Mouse (Mus musculus) heart, embryonic 10.5 days (tissue): ENCODE measurements at regions not wholly inside any gene's neighbourhood (a gene's known extent, or its start where the extent isn't known, plus 50 kb on each side); places are given as distances from the start of the nearest gene placed in this dataset.

Experiments
- DNase-seq: peaks from one replicate; pipeline ENCODE4 v3.0.0-alpha.2; 2017; ENCODE audit warnings: low spot score
- H3K27ac ChIP-seq: fragments of 300-500 bp; sonication (generic); 2 replicates; pipeline ENCODE4 v1.5.1; 2016; ENCODE audit warnings: mild to moderate bottlenecking
- H3K27me3 ChIP-seq: fragments of 300-500 bp; sonication (generic); 2 replicates; pipeline ENCODE4 v1.6.1; 2016; ENCODE audit warnings: mild to moderate bottlenecking; ENCODE audit not compliant: poor library complexity, insufficient read depth, severe bottlenecking
- H3K36me3 ChIP-seq: fragments of 300-500 bp; sonication (generic); 2 replicates; pipeline ENCODE4 v1.6.1; 2016; ENCODE audit warnings: mild to moderate bottlenecking, moderate library complexity
- H3K4me1 ChIP-seq: fragments of 300-500 bp; sonication (generic); 2 replicates; pipeline ENCODE4 v1.6.1; 2016; ENCODE audit warnings: mild to moderate bottlenecking
- H3K4me3 ChIP-seq: fragments of 300-500 bp; sonication (generic); 2 replicates; pipeline ENCODE4 v1.5.1; 2016; ENCODE audit warnings: mild to moderate bottlenecking, moderate library complexity
- H3K9me3 ChIP-seq: fragments of 300-500 bp; sonication (generic); 2 replicates; pipeline ENCODE4 v1.6.1; 2016; ENCODE audit warnings: mild to moderate bottlenecking, moderate library complexity
- WGBS: fragments of 180-500 bp; shearing (Covaris S2); methylation state at CpG from one replicate; pipeline ENCODE4 v1.1.7; 2016; 5-methylcytosine and 5-hydroxymethylcytosine counted together

DNA sequence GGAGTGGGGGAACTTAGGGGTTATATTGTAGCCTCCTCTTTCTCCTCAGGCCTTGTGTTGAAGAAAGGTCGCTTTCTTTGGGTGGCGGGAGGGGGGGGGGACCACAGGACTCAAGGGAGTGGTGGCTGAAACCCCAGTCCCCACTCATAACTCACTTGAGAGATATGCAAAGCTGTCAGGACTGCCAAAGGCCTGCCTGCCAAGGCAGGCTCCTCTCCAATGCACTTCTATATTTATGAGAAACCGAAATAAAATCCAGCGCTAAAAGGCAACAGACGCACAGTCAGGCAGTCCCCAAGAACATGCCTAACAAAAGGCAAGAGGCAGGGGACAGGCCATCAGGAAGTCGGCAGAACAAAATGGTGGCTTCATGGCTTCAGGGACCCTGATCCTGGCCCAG, 97.4 kb upstream of the Tnp1 start:
- no peaks in the 10 kb centered on the region for H3K27me3 ChIP-seq
- H3K4me3 ChIP-seq: no peak overlapping the region
- no peaks in the 10 kb centered on the region for H3K9me3 ChIP-seq
- H3K27ac ChIP-seq: no peak overlapping the region
- no peak for DNase-seq
- WGBS: 89% methylated on average over 6 of the region's 6 CpGs
- H3K4me1 ChIP-seq: 0 out of 2 replicates have a peak, but pooled peaks cover 6% of the 10 kb centered on the region
- H3K36me3 ChIP-seq: no peaks in the 10 kb centered on the region

DNA sequence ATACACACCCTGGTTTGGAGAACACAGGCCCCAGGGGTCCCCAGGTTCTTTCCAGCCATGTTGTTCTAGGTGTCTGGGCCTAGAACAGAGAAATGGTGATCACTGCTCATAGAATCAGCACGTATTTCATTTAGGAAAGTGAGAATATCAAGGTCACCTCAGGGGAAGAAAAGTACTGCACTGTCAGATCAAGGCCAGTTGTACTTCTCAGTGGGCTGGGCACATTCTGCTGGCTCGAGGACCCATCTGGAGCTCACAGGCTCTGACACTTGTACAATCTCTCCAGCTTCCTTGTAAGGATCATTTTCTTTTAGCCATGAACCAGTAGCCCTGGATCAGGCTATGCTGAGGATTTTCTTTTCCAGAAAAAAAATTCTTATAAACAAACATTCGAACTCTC, 97.0 kb upstream of the Tnp1 start:
- H3K27ac ChIP-seq: no peak overlapping the region
- H3K36me3 ChIP-seq: no peaks in the 10 kb centered on the region
- WGBS: 80% methylated on average over 3 of the region's 3 CpGs
- 0 out of 2 replicates have a peak, but pooled peaks cover 6% of the 10 kb centered on the region for H3K4me1 ChIP-seq
- no peaks in the 10 kb centered on the region for H3K9me3 ChIP-seq
- H3K27me3 ChIP-seq: no peaks in the 10 kb centered on the region
- H3K4me3 ChIP-seq: no peak overlapping the region
- DNase-seq: no peak

DNA sequence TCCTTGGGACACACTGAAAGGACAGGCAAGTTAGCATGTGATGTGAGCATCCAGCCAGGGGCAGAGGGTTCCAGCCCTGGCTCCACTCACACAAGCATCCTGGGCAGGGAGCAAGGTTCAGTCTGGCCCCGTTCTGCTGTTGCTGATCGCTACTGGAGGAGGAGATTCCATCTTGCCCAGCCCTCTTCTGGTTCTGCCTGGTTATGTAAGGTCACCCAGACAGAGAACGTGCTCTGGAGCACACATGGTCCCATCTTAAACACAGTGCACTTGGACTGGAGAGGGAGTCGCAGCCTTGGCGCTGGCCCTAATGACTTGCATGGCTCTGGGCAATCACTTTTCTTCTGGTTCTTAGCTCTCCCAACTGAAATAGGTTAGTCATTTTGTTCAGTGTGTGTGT, 96.2 kb upstream of the Tnp1 start:
- Histone ChIP-seq H3K27ac (no peak overlapping the region), H3K36me3 (no peaks in the 10 kb centered on the region), H3K9me3 (no peaks in the 10 kb centered on the region), H3K4me1 (0 out of 2 replicates have a peak, but pooled peaks cover 6% of the 10 kb centered on the region), H3K4me3 (no peak overlapping the region), H3K27me3 (no peaks in the 10 kb centered on the region)
- 95% methylated on average over 5 of the region's 5 CpGs for WGBS
- no peak for DNase-seq

DNA sequence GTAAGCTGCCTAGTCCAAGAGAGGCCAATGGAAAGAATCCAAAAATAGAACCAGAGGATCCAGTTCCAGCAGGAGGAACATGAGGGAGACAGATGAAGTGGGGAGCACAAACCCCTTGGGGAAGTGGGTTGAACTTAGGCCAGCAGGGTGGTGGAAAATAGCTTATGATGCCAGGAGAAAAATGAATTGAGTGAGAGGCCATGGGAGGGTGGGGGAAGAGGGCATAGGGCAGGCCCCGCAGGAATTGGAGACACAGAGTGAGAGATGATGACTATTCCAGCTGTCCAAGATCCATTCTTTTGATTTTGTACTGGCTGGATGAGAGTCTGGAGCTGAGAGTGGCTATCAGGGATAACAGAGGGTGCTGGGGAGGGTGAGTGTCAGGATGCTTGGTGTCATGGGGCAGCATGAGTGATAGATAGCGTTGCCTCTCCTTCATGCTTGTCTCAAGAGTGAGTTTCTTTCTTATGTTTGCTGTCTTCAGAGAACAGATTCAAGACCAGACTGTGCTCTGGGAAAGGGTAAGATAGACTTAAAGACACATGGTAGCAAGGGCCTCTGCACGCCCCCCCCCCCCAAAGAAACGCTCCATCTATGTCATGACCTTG, 90.3 kb upstream of the Tnp1 start:
- no peak overlapping the region for H3K4me3 ChIP-seq
- 72% methylated on average over 4 of the region's 4 CpGs for WGBS
- H3K9me3 ChIP-seq: no peaks in the 10 kb centered on the region
- H3K27ac ChIP-seq: peak overlapping the region; percentile 25
- no peak for DNase-seq
- no peaks in the 10 kb centered on the region for H3K27me3 ChIP-seq
- H3K4me1 ChIP-seq: peaks cover 10% of the 10 kb centered on the region; the same call in 1 of the 2 replicates
- no peaks in the 10 kb centered on the region for H3K36me3 ChIP-seq

DNA sequence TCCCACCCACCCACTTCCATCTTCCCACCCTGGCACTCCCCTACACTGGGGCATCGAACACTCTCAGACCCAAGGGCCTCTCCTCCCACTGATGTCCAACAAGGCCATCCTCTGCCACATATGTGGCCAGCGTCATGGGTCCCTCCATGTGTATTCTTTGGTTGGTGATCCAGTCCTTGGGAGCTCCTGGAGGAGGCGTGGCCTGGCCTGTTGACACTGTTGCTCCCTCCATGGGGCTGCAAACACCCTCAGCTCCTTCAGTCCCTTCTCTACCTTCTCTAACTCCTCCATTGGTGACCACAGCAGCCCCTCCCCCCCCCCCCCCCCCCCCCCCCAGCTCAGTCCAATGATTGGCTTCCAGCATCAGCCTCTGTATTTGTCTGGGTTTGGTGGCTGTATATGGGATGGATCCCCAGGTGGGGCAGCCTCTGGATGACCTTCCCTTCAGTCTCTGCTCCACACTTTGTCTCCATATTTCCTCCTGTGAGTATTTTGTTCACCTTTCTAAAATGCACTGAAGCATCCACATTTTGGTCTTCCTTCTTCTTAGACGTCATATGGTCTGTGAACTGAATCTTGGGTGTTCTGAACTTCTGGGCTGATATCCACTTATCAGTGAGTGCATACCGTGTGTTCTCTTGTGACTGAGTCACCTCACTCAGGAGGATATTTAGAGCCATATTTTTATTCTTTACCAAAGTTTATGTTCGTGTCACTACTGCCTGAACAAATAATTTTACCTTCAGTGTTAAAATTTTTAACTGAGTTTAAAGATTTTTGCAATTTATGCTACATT, 82.1 kb upstream of the Tnp1 start:
- no peak for DNase-seq
- WGBS: 74% methylated on average over 6 of the region's 6 CpGs
- no peaks in the 10 kb centered on the region for H3K27me3 ChIP-seq
- no peak overlapping the region for H3K4me3 ChIP-seq
- H3K36me3 ChIP-seq: no peaks in the 10 kb centered on the region
- H3K9me3 ChIP-seq: no peaks in the 10 kb centered on the region
- no peak overlapping the region for H3K27ac ChIP-seq
- no peaks in the 10 kb centered on the region for H3K4me1 ChIP-seq

DNA sequence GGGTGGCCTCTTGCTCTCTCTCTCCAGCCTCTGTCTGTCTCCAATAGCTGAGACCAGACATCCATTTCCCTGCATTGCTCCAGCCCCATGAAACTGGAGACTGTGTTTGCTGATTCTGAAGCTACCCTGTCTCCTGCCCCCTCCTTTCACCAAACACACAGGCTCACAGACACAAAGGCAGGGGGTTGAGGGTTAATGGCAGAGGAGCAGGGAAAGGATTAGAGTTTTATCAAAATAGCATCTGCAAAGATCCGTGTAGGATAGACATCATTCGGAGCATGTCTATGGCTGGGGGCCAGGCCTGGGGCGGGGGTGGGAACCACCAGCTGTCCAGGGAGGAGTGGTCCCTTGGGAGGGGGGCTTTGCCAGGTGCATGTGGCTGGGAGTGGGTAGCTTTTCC, 73.9 kb upstream of the Tnp1 start:
- whole genome bisulfite sequencing: 49% methylated on average over 3 of the region's 3 CpGs
- H3K27me3 ChIP-seq: no peaks in the 10 kb centered on the region
- no peak overlapping the region for H3K4me3 ChIP-seq
- peaks cover 29% of the 10 kb centered on the region for H3K4me1 ChIP-seq
- no peaks in the 10 kb centered on the region for H3K9me3 ChIP-seq
- peak overlapping the region; percentile 59; the same call in 1 of the 2 replicates for H3K27ac ChIP-seq
- no peak for DNase-seq
- H3K36me3 ChIP-seq: no peaks in the 10 kb centered on the region

DNA sequence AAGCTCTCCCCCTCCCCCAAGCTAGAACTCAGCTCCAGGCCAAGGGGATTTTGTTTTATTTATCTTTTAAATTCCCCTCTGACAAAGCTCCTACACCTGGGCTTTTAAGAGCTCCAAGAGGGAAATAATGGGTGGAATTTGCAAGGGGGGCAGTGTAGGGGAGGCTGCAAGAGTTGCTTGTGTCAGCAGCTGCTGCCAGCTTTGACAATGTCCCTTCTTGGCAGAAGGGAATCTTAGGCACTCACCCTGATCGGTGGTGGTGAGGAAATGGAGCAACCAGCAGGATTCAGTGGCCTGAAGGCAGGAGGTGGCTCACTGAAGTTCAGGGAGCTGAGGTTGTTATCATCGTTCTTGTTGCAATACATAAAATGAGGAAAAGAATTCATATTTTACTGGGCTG, 72.8 kb upstream of the Tnp1 start:
- H3K4me3 ChIP-seq: no peak overlapping the region
- H3K9me3 ChIP-seq: no peaks in the 10 kb centered on the region
- no peaks in the 10 kb centered on the region for H3K27me3 ChIP-seq
- no peak overlapping the region for H3K27ac ChIP-seq
- H3K4me1 ChIP-seq: peaks cover 33% of the 10 kb centered on the region
- no peaks in the 10 kb centered on the region for H3K36me3 ChIP-seq
- no peak for DNase-seq
- 27% methylated on average over 2 of the region's 2 CpGs for WGBS

DNA sequence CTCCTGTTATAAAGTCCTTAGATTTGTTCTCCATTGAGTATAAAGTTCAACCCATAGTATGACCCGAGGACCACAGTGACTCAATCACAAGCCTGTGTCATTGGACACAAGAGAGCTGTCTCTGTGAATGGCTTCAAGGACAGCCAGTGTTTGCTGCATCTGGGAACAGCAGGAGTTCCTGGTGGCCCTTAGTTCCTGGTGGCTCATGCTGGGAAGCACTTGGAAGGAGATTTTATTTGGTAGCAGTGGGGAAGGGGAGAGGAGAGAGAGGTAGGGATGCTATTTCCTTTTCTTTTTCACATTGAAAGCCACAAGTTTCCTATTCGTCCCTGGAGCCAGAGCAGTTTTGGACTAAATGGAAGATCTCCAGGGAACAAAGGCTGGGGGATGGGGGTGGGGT, 69.2 kb upstream of the Tnp1 start:
- no peak for DNase-seq
- H3K9me3 ChIP-seq: no peaks in the 10 kb centered on the region
- 25% methylated on average over 2 of the region's 2 CpGs for WGBS
- peaks cover 32% of the 10 kb centered on the region for H3K4me1 ChIP-seq
- H3K36me3 ChIP-seq: no peaks in the 10 kb centered on the region
- H3K4me3 ChIP-seq: no peak overlapping the region
- no peaks in the 10 kb centered on the region for H3K27me3 ChIP-seq
- peak overlapping the region; percentile 22; the same call in 1 of the 2 replicates for H3K27ac ChIP-seq

DNA sequence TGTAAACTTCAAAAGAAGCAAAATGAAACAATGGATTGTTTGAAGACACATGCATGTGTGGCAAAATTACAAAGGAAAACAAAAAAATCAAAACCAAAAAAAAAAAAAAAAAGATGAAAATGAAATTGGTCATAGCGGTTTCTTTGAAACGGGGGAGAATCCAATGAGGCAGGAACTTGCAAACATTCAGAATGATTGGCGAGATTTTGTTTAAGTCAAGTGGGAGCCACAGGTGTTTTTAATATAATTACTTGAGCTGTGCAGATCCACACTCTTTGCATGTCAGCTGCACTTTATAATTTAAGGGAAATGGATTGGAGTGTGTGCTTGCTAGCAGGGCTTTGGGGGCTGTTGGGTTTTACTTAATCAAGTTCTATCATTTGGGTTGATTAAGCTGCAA, 67.7 kb upstream of the Tnp1 start:
- H3K9me3 ChIP-seq: no peaks in the 10 kb centered on the region
- WGBS: 88% methylated on average over 3 of the region's 3 CpGs
- H3K27ac ChIP-seq: no peak overlapping the region
- no peaks in the 10 kb centered on the region for H3K36me3 ChIP-seq
- H3K27me3 ChIP-seq: no peaks in the 10 kb centered on the region
- H3K4me3 ChIP-seq: no peak overlapping the region
- no peak for DNase-seq
- peaks cover 23% of the 10 kb centered on the region for H3K4me1 ChIP-seq

DNA sequence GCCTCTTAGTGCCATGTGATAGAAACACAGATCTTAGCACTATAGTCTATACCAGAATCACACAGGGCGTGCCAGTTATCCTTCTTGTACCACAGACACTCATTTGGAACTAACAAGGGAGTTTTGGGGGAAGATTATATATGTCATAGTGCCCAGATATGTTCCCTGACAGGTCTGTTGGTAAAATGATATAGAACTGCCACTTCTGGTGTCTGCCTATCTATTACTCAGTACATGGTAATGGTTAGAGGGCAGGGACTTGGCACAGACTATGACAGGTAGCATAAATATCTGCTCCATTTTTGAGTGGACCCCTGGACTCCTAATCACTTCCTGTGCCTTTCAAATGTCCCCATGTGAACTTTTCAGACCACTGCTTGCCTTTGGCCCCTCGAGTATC, 63.8 kb upstream of the Tnp1 start:
- no peak for DNase-seq
- no peaks in the 10 kb centered on the region for H3K9me3 ChIP-seq
- no peak overlapping the region for H3K4me3 ChIP-seq
- no peaks in the 10 kb centered on the region for H3K27me3 ChIP-seq
- H3K36me3 ChIP-seq: no peaks in the 10 kb centered on the region
- H3K4me1 ChIP-seq: peaks cover 14% of the 10 kb centered on the region
- no peak overlapping the region for H3K27ac ChIP-seq
- WGBS: 74% methylated on average over 2 of the region's 2 CpGs

DNA sequence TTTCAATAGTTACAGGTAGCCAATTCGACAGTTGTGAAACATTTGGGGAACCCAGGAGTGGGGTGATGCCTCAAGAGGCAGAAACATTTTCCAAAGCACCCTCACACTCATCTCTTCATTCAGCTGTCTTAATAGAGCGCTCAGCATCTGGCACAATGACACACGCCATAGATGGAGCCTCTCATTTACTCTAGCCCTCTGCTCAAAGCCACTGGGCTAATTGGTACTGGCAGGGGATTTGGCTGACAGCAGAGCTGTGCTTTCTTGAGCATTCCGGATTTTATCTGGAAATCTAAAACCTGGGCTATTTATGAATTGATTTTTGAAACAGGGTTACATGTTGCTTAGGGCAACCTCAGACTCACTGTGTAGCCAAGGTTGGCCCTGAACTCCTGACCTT, 61.4 kb upstream of the Tnp1 start:
- H3K4me1 ChIP-seq: peaks cover 9% of the 10 kb centered on the region
- H3K4me3 ChIP-seq: no peak overlapping the region
- no peak overlapping the region for H3K27ac ChIP-seq
- no peaks in the 10 kb centered on the region for H3K9me3 ChIP-seq
- DNase-seq: no peak
- 85% methylated on average over 4 of the region's 4 CpGs for WGBS
- no peaks in the 10 kb centered on the region for H3K36me3 ChIP-seq
- H3K27me3 ChIP-seq: no peaks in the 10 kb centered on the region

DNA sequence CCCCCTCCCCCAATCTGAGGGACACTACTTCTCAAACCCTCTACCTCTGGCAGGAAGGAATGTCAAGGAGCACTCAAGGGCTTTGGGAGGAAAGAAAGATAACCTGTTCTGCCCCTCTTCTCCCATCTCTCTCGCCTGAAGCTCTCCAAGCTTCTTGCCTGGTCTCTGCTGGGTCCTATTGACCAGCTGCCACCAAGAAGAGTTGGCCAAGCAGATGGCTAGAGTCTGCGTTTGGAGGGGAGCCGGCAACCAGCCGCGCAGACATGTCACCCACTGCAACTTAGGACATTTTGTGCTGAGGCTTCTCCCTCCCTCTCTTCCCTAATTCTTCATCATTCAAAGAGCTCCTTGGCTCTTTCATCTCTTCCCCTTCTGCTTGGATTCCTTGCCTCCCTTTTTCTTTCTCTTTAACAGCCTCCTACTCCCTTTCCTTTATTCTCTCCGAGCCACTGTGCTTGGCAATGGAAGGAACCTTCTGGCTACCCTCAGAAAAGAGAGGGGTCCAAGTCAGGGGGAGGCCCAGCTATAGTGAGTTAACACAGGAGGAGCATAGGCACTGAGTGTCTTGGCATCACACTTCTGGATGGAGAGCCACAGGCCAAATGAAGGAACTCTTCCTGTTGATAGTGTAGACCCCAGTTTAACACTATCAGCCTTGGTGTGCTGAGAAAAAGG, 60.1 kb upstream of the Tnp1 start:
- Histone ChIP-seq H3K9me3 (no peaks in the 10 kb centered on the region), H3K27ac (no peak overlapping the region), H3K27me3 (no peaks in the 10 kb centered on the region), H3K4me3 (no peak overlapping the region), H3K36me3 (no peaks in the 10 kb centered on the region), H3K4me1 (peaks cover 12% of the 10 kb centered on the region)
- 76% methylated on average over 6 of the region's 6 CpGs for WGBS
- DNase-seq: no peak

DNA sequence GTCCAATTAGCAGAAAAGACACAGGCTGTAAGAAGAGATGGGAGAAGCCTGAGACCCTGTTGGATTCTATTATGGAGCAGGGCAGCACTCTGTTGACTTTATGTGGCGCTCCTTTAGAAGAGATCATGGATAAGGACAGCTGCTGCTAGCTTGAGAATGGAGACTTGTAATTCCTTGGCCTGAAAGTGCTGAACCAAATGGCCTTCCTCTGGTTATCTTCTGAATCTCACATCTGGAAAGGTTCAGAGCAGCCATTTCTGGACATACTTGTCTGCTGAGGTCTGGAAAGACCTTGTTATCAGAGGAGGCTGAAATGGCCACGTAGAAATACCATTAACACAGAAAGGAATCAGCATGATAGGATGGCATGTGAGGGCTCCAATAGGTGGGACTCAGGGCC, 59.5 kb upstream of the Tnp1 start:
- WGBS: 38% methylated on average over 2 of the region's 2 CpGs
- Histone ChIP-seq H3K27ac (no peak overlapping the region), H3K4me3 (no peak overlapping the region), H3K27me3 (no peaks in the 10 kb centered on the region), H3K36me3 (no peaks in the 10 kb centered on the region), H3K9me3 (no peaks in the 10 kb centered on the region), H3K4me1 (peaks cover 16% of the 10 kb centered on the region)
- peak; percentile 55 for DNase-seq
